Mouse (Mus musculus) spleen, postnatal 10 days (tissue): Measurements from ENCODE around the gene Tmem229a.

ENCODE experiments used
- DNase-seq, 2 experiments: peaks; one replicate each; pipeline ENCODE4 v3.0.0; 2021 to 2022; ENCODE audit warnings: low spot score in 2 of 2

Gene Tmem229a

GRCm38 (mm10) chr6:24955946-24956585, at the start of gene Tmem229a:
Tmem229a (minus strand) TSS chr6:24956297.
- peak; percentile 4 to 13 for DNase-seq

- no peak for DNase-seq
Observed at GRCm38 (mm10) chr6:24993754-24994153, 37.7 kb upstream of the Tmem229a start.

- DNase-seq, result no peak
Observed at GRCm38 (mm10) chr6:24989836-24990235, 33.7 kb upstream of the Tmem229a start.

GRCm38 (mm10) chr6:24976176-24976575, 20.1 kb upstream of the Tmem229a start:
- DNase-seq, result no peak

GRCm38 (mm10) chr6:24968471-24969223, 12.6 kb upstream of the Tmem229a start:
- DNase-seq, result no peak

- no peak for DNase-seq
Observed at GRCm38 (mm10) chr6:24967726-24968125, 11.6 kb upstream of the Tmem229a start.

GRCm38 (mm10) chr6:24966010-24966682, 10.0 kb upstream of the Tmem229a start:
- DNase-seq, result no peak

- no peak for DNase-seq
Observed at GRCm38 (mm10) chr6:24963754-24964153, 7.7 kb upstream of the Tmem229a start.

GRCm38 (mm10) chr6:24956586-24956973, 483 bp upstream of the Tmem229a start:
- no peak for DNase-seq

- DNase-seq, result peak; percentile 3 to 13
Observed at GRCm38 (mm10) chr6:24955131-24955945, 759 bp downstream of the Tmem229a start.

- no peak for DNase-seq
Observed at GRCm38 (mm10) chr6:24954126-24954525, 2.0 kb downstream of the Tmem229a start.

GRCm38 (mm10) chr6:24952341-24952740, 3.8 kb downstream of the Tmem229a start:
- no peak for DNase-seq

- DNase-seq, result no peak
Observed at GRCm38 (mm10) chr6:24950669-24951068, 5.4 kb downstream of the Tmem229a start.

GRCm38 (mm10) chr6:24925076-24925785, 30.9 kb downstream of the Tmem229a start:
- DNase-seq, result no peak

- DNase-seq, result no peak
Observed at GRCm38 (mm10) chr6:24913591-24913990, 42.5 kb downstream of the Tmem229a start.

- DNase-seq, result no peak
Observed at GRCm38 (mm10) chr6:24910728-24911105, 45.4 kb downstream of the Tmem229a start.

- no peak for DNase-seq
Observed at GRCm38 (mm10) chr6:24910016-24910727, 45.9 kb downstream of the Tmem229a start.

- DNase-seq, result no peak
Observed at GRCm38 (mm10) chr6:24907824-24908223, 48.3 kb downstream of the Tmem229a start.

- DNase-seq, result no peak
Observed at GRCm38 (mm10) chr6:24905101-24905500, 51.0 kb downstream of the Tmem229a start.
